Mouse (Mus musculus) yolk sac, embryonic 10.5 days (tissue): ENCODE results near the gene Hectd4.
"Not testable (repeated sequence)": the region's sequence is repeated elsewhere in the genome, so short reads cannot be mapped to it uniquely, and the experiment has no call there.

Source experiments
- DNase-seq: peaks from one replicate; pipeline ENCODE4 v3.0.0-alpha.2; 2017; ENCODE audit warnings: low spot score

The Hectd4 gene

GRCm38 (mm10) chr5:121206540-121206939 is 13.5 kb upstream of the Hectd4 start:
- no peak for DNase-seq

GRCm38 (mm10) chr5:121206984-121207383 is 13.0 kb upstream of the Hectd4 start:
- no peak for DNase-seq

- no peak for DNase-seq
These were observed 10.0 kb upstream of the Hectd4 start for GRCm38 (mm10) chr5:121209755-121210600.

- DNase-seq: no peak
These were observed 9.5 kb upstream of the Hectd4 start for GRCm38 (mm10) chr5:121210601-121210924.

GRCm38 (mm10) chr5:121212108-121212507 is 7.9 kb upstream of the Hectd4 start:
- no peak for DNase-seq

- DNase-seq: no peak
These were observed 5.3 kb upstream of the Hectd4 start for GRCm38 (mm10) chr5:121214707-121215106.

GRCm38 (mm10) chr5:121215380-121216125 is 4.5 kb upstream of the Hectd4 start:
- DNase-seq: no peak

GRCm38 (mm10) chr5:121216126-121216446 is 3.9 kb upstream of the Hectd4 start:
- DNase-seq: no peak

GRCm38 (mm10) chr5:121216584-121217312 is 3.3 kb upstream of the Hectd4 start:
- not testable (repeated sequence) for DNase-seq

- no peak for DNase-seq
These were observed 2.7 kb upstream of the Hectd4 start for GRCm38 (mm10) chr5:121217313-121217634.

GRCm38 (mm10) chr5:121219190-121219589 is 829 bp upstream of the Hectd4 start:
- no peak for DNase-seq

GRCm38 (mm10) chr5:121220732-121221301 is 798 bp downstream of the Hectd4 start:
- peak; percentile 39 for DNase-seq

GRCm38 (mm10) chr5:121221328-121221850 is 1.4 kb downstream of the Hectd4 start:
- no peak for DNase-seq

GRCm38 (mm10) chr5:121224020-121224419 is 4.0 kb downstream of the Hectd4 start:
- DNase-seq: not testable (repeated sequence)

- no peak for DNase-seq
These were observed 4.8 kb downstream of the Hectd4 start for GRCm38 (mm10) chr5:121224856-121225255.

- no peak for DNase-seq
These were observed 5.8 kb downstream of the Hectd4 start for GRCm38 (mm10) chr5:121225854-121226253.

- DNase-seq: no peak
These were observed 6.4 kb downstream of the Hectd4 start for GRCm38 (mm10) chr5:121226406-121226805.

- no peak for DNase-seq
These were observed 6.8 kb downstream of the Hectd4 start for GRCm38 (mm10) chr5:121226845-121227244.

GRCm38 (mm10) chr5:121227330-121227729 is 7.3 kb downstream of the Hectd4 start:
- DNase-seq: not testable (repeated sequence)

GRCm38 (mm10) chr5:121229182-121229581 is 9.2 kb downstream of the Hectd4 start:
- no peak for DNase-seq

- DNase-seq: no peak
These were observed 10.8 kb downstream of the Hectd4 start for GRCm38 (mm10) chr5:121230811-121231210.

- no peak for DNase-seq
These were observed 12.8 kb downstream of the Hectd4 start for GRCm38 (mm10) chr5:121232789-121233188.
